Mouse (Mus musculus): ENCODE results near the gene Arid3a.

GRCm38 (mm10) chr10:79936284-79936910 lies 9.6 kb downstream of the Arid3a start:
- TF ChIP-seq POLR2A (IDR thresholded peaks at IDR 0.05; ENCODE audit: extremely low read depth, insufficient read depth, low read length): no peak
- no peak for TF ChIP-seq CTCF (IDR thresholded peaks at IDR 0.05; ENCODE audit: low read depth, low read length)

Measured in liver, adult 2 months (tissue).